Mouse (Mus musculus): ENCODE measurements around the gene Cct7. TPM values are rescaled to one million over a fixed set of nuclear protein-coding genes. Genes with fewer than 3 reads are reported as not detected.

The Cct7 gene
- polyA plus RNA-seq, 1 experiment from 2014 or later: 644 TPM

DNA sequence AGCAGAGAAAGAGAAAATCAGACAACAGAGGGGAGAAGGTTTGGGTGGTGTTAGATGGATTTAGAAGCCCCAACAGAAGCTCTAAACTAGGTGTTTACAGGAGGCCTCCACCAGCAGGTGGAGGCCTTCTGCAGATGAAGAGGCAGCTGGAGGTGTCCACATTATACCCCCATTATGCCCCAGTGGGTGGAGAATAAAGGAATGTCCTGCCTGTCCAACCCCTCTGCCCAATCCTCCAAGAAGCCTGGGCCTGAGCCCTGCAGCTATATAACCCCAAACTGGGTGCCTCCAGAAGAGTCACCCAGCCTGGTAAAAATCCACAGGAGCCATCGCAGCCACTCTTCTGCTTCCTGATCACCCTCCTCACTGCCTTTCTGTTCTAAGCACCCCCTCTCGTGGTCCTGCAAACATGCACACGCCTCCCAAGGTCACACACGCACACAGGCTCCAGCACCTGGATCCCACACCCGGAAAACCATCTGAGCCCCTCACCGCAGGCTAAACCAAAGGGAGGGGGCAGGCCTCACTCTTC, 50.3 kb downstream of the Cct7 start:
- 10% methylated on average over 6 of the region's 6 CpGs for WGBS
- Histone ChIP-seq H3K9ac (ENCODE audit: low read depth, low read length) (peak overlapping the region; percentile 84; the same call in 1 of the 2 replicates), H3K36me3 (ENCODE audit: control insufficient read depth, insufficient read depth, low read length) (no peaks in the 10 kb centered on the region), H3K4me3 (ENCODE audit: low read depth, low read length) (peak overlapping the region; percentile 76), H3K27me3 (ENCODE audit: control insufficient read depth, insufficient read depth, low read length) (no peaks in the 10 kb centered on the region), H3K4me2 (replicated peaks; ENCODE audit: low read depth, low read length) (peak overlapping the region; percentile 90), H3K9me3 (ENCODE audit: control insufficient read depth, low read length) (no peaks in the 10 kb centered on the region), H3K27ac (ENCODE audit: low read depth, low read length) (no peak overlapping the region), H3K4me1 (replicated peaks; ENCODE audit: control insufficient read depth, insufficient read depth, low read length) (peaks cover 7% of the 10 kb centered on the region)
- ATAC-seq (ENCODE audit: low FRiP score) (no peak), DNase-seq (ENCODE audit: low spot score) (peak; percentile 30)

- DNase-seq (ENCODE audit: low spot score) (peak; percentile 72), ATAC-seq (ENCODE audit: low FRiP score) (peak; percentile 86)
- Histone ChIP-seq H3K27me3 (ENCODE audit: control insufficient read depth, insufficient read depth, low read length) (no peaks in the 10 kb centered on the region), H3K4me1 (replicated peaks; ENCODE audit: control insufficient read depth, insufficient read depth, low read length) (peaks cover 7% of the 10 kb centered on the region), H3K4me3 (ENCODE audit: low read depth, low read length) (peak overlapping the region; percentile 76), H3K27ac (ENCODE audit: low read depth, low read length) (peak overlapping the region; percentile 65), H3K9me3 (ENCODE audit: control insufficient read depth, low read length) (no peaks in the 10 kb centered on the region), H3K4me2 (replicated peaks; ENCODE audit: low read depth, low read length) (peak overlapping the region; percentile 90), H3K36me3 (ENCODE audit: control insufficient read depth, insufficient read depth, low read length) (no peaks in the 10 kb centered on the region), H3K9ac (ENCODE audit: low read depth, low read length) (peak overlapping the region; percentile 84)
- WGBS: under 1% methylated on average over 32 of the region's 37 CpGs
Measured at GRCm38 (mm10) chr6:85502103-85502910, 51.0 kb downstream of the Cct7 start.

DNA sequence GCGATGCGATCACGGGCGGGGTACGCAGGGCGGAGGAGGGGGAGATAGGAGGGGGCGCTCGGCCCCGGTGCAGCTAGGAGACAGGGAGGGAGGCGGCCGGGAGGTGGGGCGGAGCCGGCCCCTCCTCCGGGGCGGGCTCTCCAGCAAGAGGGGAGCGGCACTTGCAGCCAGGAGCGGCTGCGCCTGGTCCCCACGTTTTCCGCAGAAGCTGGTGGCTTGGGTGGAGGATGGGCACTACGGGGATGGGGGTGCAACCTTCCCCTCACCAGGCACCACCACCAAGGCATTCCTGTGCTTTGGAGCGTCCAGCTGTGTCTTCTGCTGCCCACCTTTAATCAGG, 51.6 kb downstream of the Cct7 start, which contains the start of gene Fbxo41:
TSS of gene Fbxo41 (minus strand) at position 84 of the 340 bp plus-strand sequence.
- Histone ChIP-seq H3K4me3 (ENCODE audit: low read depth, low read length) (peak within 1 kb of the TSS; percentile 76), H3K4me2 (replicated peaks; ENCODE audit: low read depth, low read length) (peak within 1 kb of the TSS; percentile 90), H3K9ac (ENCODE audit: low read depth, low read length) (peak within 1 kb of the TSS; percentile 84), H3K9me3 (ENCODE audit: control insufficient read depth, low read length) (no peaks in the 10 kb centered on the region), H3K36me3 (ENCODE audit: control insufficient read depth, insufficient read depth, low read length) (no peaks in the 10 kb centered on the region), H3K4me1 (replicated peaks; ENCODE audit: control insufficient read depth, insufficient read depth, low read length) (peaks cover 7% of the 10 kb centered on the region), H3K27me3 (ENCODE audit: control insufficient read depth, insufficient read depth, low read length) (no peaks in the 10 kb centered on the region), H3K27ac (ENCODE audit: low read depth, low read length) (peak within 1 kb of the TSS; percentile 65)
- ATAC-seq (ENCODE audit: low FRiP score): peak; percentile 78
- peak; percentile 72 for DNase-seq (ENCODE audit: low spot score)
- under 1% methylated on average over 19 of the region's 22 CpGs for WGBS

GRCm38 (mm10) chr6:85504908-85505307, 53.6 kb downstream of the Cct7 start:
- no peak for ATAC-seq (ENCODE audit: low FRiP score)
- no peaks in the 10 kb centered on the region for H3K36me3 ChIP-seq (ENCODE audit: control insufficient read depth, insufficient read depth, low read length)
- no peaks in the 10 kb centered on the region for H3K9me3 ChIP-seq (ENCODE audit: control insufficient read depth, low read length)
- H3K4me2 ChIP-seq (replicated peaks; ENCODE audit: low read depth, low read length): no peak overlapping the region
- 61% methylated on average over 2 of the region's 2 CpGs for WGBS
- no peak for DNase-seq (ENCODE audit: low spot score)
- no peaks in the 10 kb centered on the region; the same call in 1 of the 2 replicates for H3K27me3 ChIP-seq (ENCODE audit: control insufficient read depth, insufficient read depth, low read length)
- peaks cover 7% of the 10 kb centered on the region for H3K4me1 ChIP-seq (replicated peaks; ENCODE audit: control insufficient read depth, insufficient read depth, low read length)
- no peak overlapping the region for H3K27ac ChIP-seq (ENCODE audit: low read depth, low read length)
- no peak overlapping the region for H3K4me3 ChIP-seq (ENCODE audit: low read depth, low read length)
- H3K9ac ChIP-seq (ENCODE audit: low read depth, low read length): no peak overlapping the region

DNA sequence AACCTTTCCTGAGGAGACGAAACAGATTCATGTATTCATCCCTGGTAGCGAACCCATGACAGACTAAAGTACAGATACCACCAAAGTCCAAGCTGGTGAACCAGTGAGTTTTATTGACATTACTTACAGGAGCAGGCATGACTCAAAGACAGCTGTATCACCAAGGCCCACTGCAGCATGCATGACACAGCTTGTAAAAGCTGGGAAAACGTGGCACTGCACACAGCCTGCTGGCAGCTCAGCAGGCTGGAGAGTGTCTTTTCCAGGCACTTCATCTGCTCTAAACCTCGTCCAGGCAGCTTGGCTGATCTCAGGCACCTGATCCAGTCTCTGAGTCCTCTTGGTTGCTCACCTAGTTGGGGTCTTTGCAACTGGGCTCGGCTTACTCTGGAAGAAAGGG, 57.3 kb downstream of the Cct7 start:
- H3K9ac ChIP-seq (ENCODE audit: low read depth, low read length): no peak overlapping the region
- peaks cover 9% of the 10 kb centered on the region for H3K4me1 ChIP-seq (replicated peaks; ENCODE audit: control insufficient read depth, insufficient read depth, low read length)
- H3K36me3 ChIP-seq (ENCODE audit: control insufficient read depth, insufficient read depth, low read length): no peaks in the 10 kb centered on the region
- no peak overlapping the region for H3K27ac ChIP-seq (ENCODE audit: low read depth, low read length)
- 53% methylated on average over 5 of the region's 5 CpGs for WGBS
- no peak overlapping the region for H3K4me3 ChIP-seq (ENCODE audit: low read depth, low read length)
- no peak overlapping the region for H3K4me2 ChIP-seq (replicated peaks; ENCODE audit: low read depth, low read length)
- DNase-seq (ENCODE audit: low spot score) (no peak), ATAC-seq (ENCODE audit: low FRiP score) (no peak)
- H3K27me3 ChIP-seq (ENCODE audit: control insufficient read depth, insufficient read depth, low read length): peaks cover 35% of the 10 kb centered on the region
- H3K9me3 ChIP-seq (ENCODE audit: control insufficient read depth, low read length): no peaks in the 10 kb centered on the region

DNA sequence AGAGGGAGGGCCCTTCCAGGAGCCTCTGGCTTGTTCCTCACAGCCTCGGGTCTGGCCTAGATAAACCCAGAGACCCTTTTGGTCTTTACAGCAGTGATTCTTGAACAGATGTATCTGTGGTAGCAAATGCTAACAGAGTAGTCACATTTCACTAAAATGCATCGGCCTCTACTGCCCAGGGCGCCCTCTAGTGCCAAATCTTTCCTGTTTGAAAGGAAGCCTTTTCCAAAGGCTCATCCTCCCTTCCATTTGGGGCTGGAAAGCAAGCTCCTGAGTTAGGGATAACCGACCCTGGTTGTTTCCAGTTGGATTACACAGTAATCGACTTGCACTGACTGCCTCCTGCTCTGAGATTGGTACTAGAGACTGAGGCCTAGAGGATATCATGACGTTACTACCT, 59.2 kb downstream of the Cct7 start:
- Histone ChIP-seq H3K4me3 (ENCODE audit: low read depth, low read length) (no peak overlapping the region), H3K4me2 (replicated peaks; ENCODE audit: low read depth, low read length) (no peak overlapping the region), H3K27ac (ENCODE audit: low read depth, low read length) (no peak overlapping the region), H3K4me1 (replicated peaks; ENCODE audit: control insufficient read depth, insufficient read depth, low read length) (peaks cover 9% of the 10 kb centered on the region), H3K9ac (ENCODE audit: low read depth, low read length) (no peak overlapping the region), H3K9me3 (ENCODE audit: control insufficient read depth, low read length) (no peaks in the 10 kb centered on the region), H3K27me3 (ENCODE audit: control insufficient read depth, insufficient read depth, low read length) (peaks cover 49% of the 10 kb centered on the region), H3K36me3 (ENCODE audit: control insufficient read depth, insufficient read depth, low read length) (no peaks in the 10 kb centered on the region)
- DNase-seq (ENCODE audit: low spot score) (peak; percentile 86), ATAC-seq (ENCODE audit: low FRiP score) (no peak)
- 2% methylated on average over 6 of the region's 6 CpGs for WGBS

GRCm38 (mm10) chr6:85511286-85512055, 60.2 kb downstream of the Cct7 start:
- H3K4me1 ChIP-seq (replicated peaks; ENCODE audit: control insufficient read depth, insufficient read depth, low read length): peaks cover 9% of the 10 kb centered on the region
- peak overlapping the region; percentile 61 for H3K4me2 ChIP-seq (replicated peaks; ENCODE audit: low read depth, low read length)
- no peaks in the 10 kb centered on the region for H3K36me3 ChIP-seq (ENCODE audit: control insufficient read depth, insufficient read depth, low read length)
- DNase-seq (ENCODE audit: low spot score) (peak; percentile 67), ATAC-seq (ENCODE audit: low FRiP score) (no peak)
- no peak overlapping the region for H3K9ac ChIP-seq (ENCODE audit: low read depth, low read length)
- H3K4me3 ChIP-seq (ENCODE audit: low read depth, low read length): peak overlapping the region; percentile 44
- H3K9me3 ChIP-seq (ENCODE audit: control insufficient read depth, low read length): no peaks in the 10 kb centered on the region
- H3K27ac ChIP-seq (ENCODE audit: low read depth, low read length): no peak overlapping the region
- peaks cover 51% of the 10 kb centered on the region for H3K27me3 ChIP-seq (ENCODE audit: control insufficient read depth, insufficient read depth, low read length)
- WGBS: under 1% methylated on average over 81 of the region's 88 CpGs

- Histone ChIP-seq H3K27ac (ENCODE audit: low read depth, low read length) (no peak overlapping the region), H3K36me3 (ENCODE audit: control insufficient read depth, insufficient read depth, low read length) (no peaks in the 10 kb centered on the region), H3K4me1 (replicated peaks; ENCODE audit: control insufficient read depth, insufficient read depth, low read length) (peaks cover 9% of the 10 kb centered on the region), H3K27me3 (ENCODE audit: control insufficient read depth, insufficient read depth, low read length) (peaks cover 54% of the 10 kb centered on the region), H3K9me3 (ENCODE audit: control insufficient read depth, low read length) (no peaks in the 10 kb centered on the region), H3K4me2 (replicated peaks; ENCODE audit: low read depth, low read length) (peak overlapping the region; percentile 61), H3K4me3 (ENCODE audit: low read depth, low read length) (peak overlapping the region; percentile 44), H3K9ac (ENCODE audit: low read depth, low read length) (no peak overlapping the region)
- WGBS: 0% methylated on average over 21 of the region's 36 CpGs
- DNase-seq (ENCODE audit: low spot score) (no peak), ATAC-seq (ENCODE audit: low FRiP score) (no peak)
Measured at GRCm38 (mm10) chr6:85512056-85512440, 60.7 kb downstream of the Cct7 start.
